ENCODE assay signal across 8 mouse cellular contexts in the genomic region with DNA sequence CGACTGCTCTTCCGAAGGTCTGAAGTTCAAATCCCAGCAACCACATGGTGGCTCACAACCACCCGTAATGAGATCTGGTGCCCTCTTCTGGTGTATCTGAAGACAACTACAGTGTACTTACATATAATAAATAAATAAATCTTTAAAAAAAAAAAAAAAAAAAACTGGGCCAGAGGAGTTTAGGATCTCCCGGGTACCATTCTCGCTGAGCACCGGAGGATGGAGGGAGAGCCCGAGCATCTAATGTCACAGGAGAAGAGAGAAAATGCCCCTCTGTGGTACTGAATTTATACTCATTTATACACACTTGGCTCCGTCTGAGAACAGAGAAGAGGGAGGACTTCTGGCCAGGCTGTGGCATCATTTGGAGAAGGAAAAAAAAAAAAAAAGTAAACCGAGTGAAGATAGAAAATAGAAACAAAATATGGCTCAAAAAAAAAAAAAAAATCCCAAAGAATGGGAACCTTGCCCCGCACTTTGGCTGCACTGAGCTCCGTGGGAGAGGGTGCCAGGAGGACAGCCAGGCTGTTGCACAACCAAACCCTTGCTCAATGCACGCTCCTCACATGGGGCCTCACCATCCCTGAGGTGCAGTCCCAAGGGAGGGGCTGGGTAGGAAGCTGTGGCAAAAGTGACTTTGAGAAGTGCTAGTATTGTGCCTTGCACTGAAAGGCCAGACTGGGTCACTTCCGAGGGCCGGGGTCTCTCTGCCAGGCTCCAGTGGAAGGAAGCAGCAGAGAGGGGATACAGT. TPM values are rescaled to one million over a fixed set of nuclear protein-coding genes. Genes with fewer than 3 reads are reported as not detected.
DNase-seq lines count a peak whose midpoint lies in the region; ATAC-seq and TF ChIP-seq lines count a peak whose summit lies in the region.

No protein-coding gene starts in this region.

- intact Hi-C loops in heart, adult 2 months (cut with DNase I), result no loop called here

- H3K36me3 ChIP-seq in heart, adult 2 months (ENCODE audit: control insufficient read depth, insufficient read depth, low read length), result no peaks in the 10 kb centered on the region
- H3K36me3 ChIP-seq in heart, embryonic 10.5 days, result no peaks in the 10 kb centered on the region
- no peaks in the 10 kb centered on the region for H3K36me3 ChIP-seq in ES-E14 (ENCODE audit: control insufficient read depth, insufficient read depth, low read length, poor library complexity, severe bottlenecking)
- H3K36me3 ChIP-seq in midbrain, embryonic 11.5 days (ENCODE audit: control insufficient read depth, insufficient read depth, low read length), result no peaks in the 10 kb centered on the region
- no peaks in the 10 kb centered on the region for H3K36me3 ChIP-seq in midbrain, embryonic 10.5 days

- in situ Hi-C loops in ES-E14 (cut with MboI; ENCODE audit: low sequenced_read_pairs in 2 of 2, unreplicated experiment in 2 of 2), result no loop called here

- H3K4me3 ChIP-seq in heart, adult 2 months, result no peak overlapping the region
- H3K4me3 ChIP-seq in heart, embryonic 10.5 days, result no peak overlapping the region
- H3K4me3 ChIP-seq in ES-E14 (ENCODE audit: insufficient read depth in 1 of 2, low read depth in 1 of 2, low read length in 2 of 2, poor library complexity in 1 of 2, severe bottlenecking in 1 of 2), result no peak overlapping the region
- H3K4me3 ChIP-seq in midbrain, embryonic 11.5 days (ENCODE audit: low read depth, low read length), result no peak overlapping the region
- H3K4me3 ChIP-seq in midbrain, embryonic 10.5 days, result no peak overlapping the region

- H3K27me3 ChIP-seq in heart, adult 2 months (ENCODE audit: control insufficient read depth, insufficient read depth, low read length), result no peaks in the 10 kb centered on the region; the same call in 1 of the 2 replicates
- H3K27me3 ChIP-seq in heart, embryonic 10.5 days (ENCODE audit: insufficient read depth, poor library complexity, severe bottlenecking), result no peaks in the 10 kb centered on the region; the same call in 1 of the 2 replicates
- H3K27me3 ChIP-seq in midbrain, embryonic 11.5 days (ENCODE audit: control insufficient read depth, insufficient read depth, low read length), result no peaks in the 10 kb centered on the region
- peaks cover 11% of the 10 kb centered on the region; the same call in 1 of the 2 replicates for H3K27me3 ChIP-seq in midbrain, embryonic 10.5 days (ENCODE audit: low read depth, poor library complexity, severe bottlenecking)

- TF ChIP-seq EP300 in heart, adult 2 months (IDR thresholded peaks at IDR 0.05; ENCODE audit: insufficient read depth, low read depth, low read length), result no peak

- TF ChIP-seq CTCF in heart, adult 2 months (IDR thresholded peaks at IDR 0.05), result no peak

- TF ChIP-seq POLR2A in heart, adult 2 months (IDR thresholded peaks at IDR 0.05; ENCODE audit: insufficient read depth, low read depth, low read length), result no peak

- no peak for ATAC-seq in midbrain, embryonic 11.5 days (ENCODE audit: low FRiP score)

- H3K79me2 ChIP-seq in heart, adult 2 months (replicated peaks; ENCODE audit: control insufficient read depth, insufficient read depth, low read length), result no peaks in the 10 kb centered on the region

- no peaks in the 10 kb centered on the region for H3K9me3 ChIP-seq in heart, embryonic 10.5 days
- no peaks in the 10 kb centered on the region for H3K9me3 ChIP-seq in ES-E14 (ENCODE audit: control insufficient read depth, insufficient read depth, low read depth, low read length)
- H3K9me3 ChIP-seq in midbrain, embryonic 11.5 days (ENCODE audit: control insufficient read depth, low read length), result no peaks in the 10 kb centered on the region
- no peaks in the 10 kb centered on the region for H3K9me3 ChIP-seq in midbrain, embryonic 10.5 days (replicated peaks)

- H3K9ac ChIP-seq in heart, adult 2 months (ENCODE audit: low read depth, low read length), result no peak overlapping the region
- no peak overlapping the region for H3K9ac ChIP-seq in ES-E14 (ENCODE audit: insufficient read depth, low read depth, low read length, poor library complexity, severe bottlenecking)
- H3K9ac ChIP-seq in midbrain, embryonic 11.5 days (ENCODE audit: low read length), result no peak overlapping the region

- 75% methylated on average over 14 of the region's 14 CpGs for WGBS in heart, adult 2 months
- 77% methylated on average over 13 of the region's 14 CpGs for WGBS in heart, embryonic 10.5 days
- 73% methylated on average over 11 of the region's 14 CpGs for WGBS in midbrain, embryonic 11.5 days
- WGBS in midbrain, embryonic 10.5 days, result 82% methylated on average over 14 of the region's 14 CpGs

- H3K4me1 ChIP-seq in heart, adult 2 months (ENCODE audit: control insufficient read depth, insufficient read depth, low read length), result peaks cover 3% of the 10 kb centered on the region; the same call in 1 of the 2 replicates
- peaks cover 9% of the 10 kb centered on the region for H3K4me1 ChIP-seq in heart, embryonic 10.5 days
- peaks cover 0 to 6% of the 10 kb centered on the region in 2 experiments; a peak in 1 of 4 replicates for H3K4me1 ChIP-seq in ES-E14 (ENCODE audit: control insufficient read depth in 2 of 2, insufficient read depth in 2 of 2, low read length in 2 of 2, poor library complexity in 1 of 2)
- H3K4me1 ChIP-seq in midbrain, embryonic 11.5 days (ENCODE audit: control insufficient read depth, insufficient read depth, low read length), result peaks cover 11% of the 10 kb centered on the region
- peaks cover 29% of the 10 kb centered on the region for H3K4me1 ChIP-seq in midbrain, embryonic 10.5 days

- no peak overlapping the region for H3K27ac ChIP-seq in heart, adult 2 months
- H3K27ac ChIP-seq in heart, embryonic 10.5 days, result no peak overlapping the region
- no peak overlapping the region for H3K27ac ChIP-seq in ES-E14 (ENCODE audit: insufficient read depth, low read depth, low read length, poor library complexity, severe bottlenecking)
- H3K27ac ChIP-seq in midbrain, embryonic 11.5 days (ENCODE audit: low read depth, low read length), result no peak overlapping the region
- H3K27ac ChIP-seq in midbrain, embryonic 10.5 days (replicated peaks), result no peak overlapping the region

- no peak overlapping the region for H3K4me2 ChIP-seq in midbrain, embryonic 11.5 days

- peak; percentile 62 to 64 for DNase-seq in heart, adult 2 months
- no peak for DNase-seq in heart, embryonic 10.5 days (ENCODE audit: low spot score)
- DNase-seq in ES-E14 (ENCODE audit: low read depth, low spot score), result no peak
- DNase-seq in cerebellum, adult 8-10 months, result peak; percentile 43
- peak; percentile 64 to 89 for DNase-seq in kidney, postnatal 25 days
- peak; percentile 65 for DNase-seq in skeletal muscle tissue, adult 2 months (ENCODE audit: low read depth, low spot score)
- no peak for DNase-seq in midbrain, embryonic 11.5 days (ENCODE audit: low spot score, missing footprints)
- DNase-seq in midbrain, embryonic 10.5 days (ENCODE audit: low spot score), result no peak

TF ChIP-seq in ES-E14, 5 proteins besides CTCF, POLR2A, EP300 and RAD21:
- TF ChIP-seq ZC3H11A (IDR thresholded peaks at IDR 0.05; ENCODE audit: borderline replicate concordance, low read depth, low read length), result no peak
- peak; percentile 74; the same call in 1 of the 2 replicates for TF ChIP-seq ZNF384 (IDR thresholded peaks at IDR 0.05; ENCODE audit: low read depth, low read length)
- no peak for TF ChIP-seq HCFC1 (IDR thresholded peaks at IDR 0.05; ENCODE audit: borderline replicate concordance, insufficient read depth, low read length)
- TF ChIP-seq CHD2 (IDR thresholded peaks at IDR 0.05; ENCODE audit: low read depth, low read length), result no peak

RNA-seq across cellular contexts. Expression of a gene that starts 15.2 kb away (rescaled TPM):
- total RNA-seq in heart, adult 2 months (2021), result 1 to 10 TPM; 3.3 to 3.8 TPM
- polyA plus RNA-seq in heart, adult 2 months (2012; rRNA removed), result 4.8 and 5.3 TPM in 2 replicates
- 24.6 and 27.5 TPM in 2 replicates for polyA plus RNA-seq in heart, embryonic 10.5 days (2016; fragmentation: Nextera tagmentation; extraction: Ambion mirVana)
- 27.1 and 39.9 TPM in 2 replicates for total RNA-seq in ES-E14 (2012; rRNA removed)
- polyA plus RNA-seq in midbrain, embryonic 11.5 days (2014; fragmentation: Nextera tagmentation; extraction: Ambion mirVana), result 53.1 and 57.7 TPM in 2 replicates
- 55.8 and 64.8 TPM in 2 replicates for polyA plus RNA-seq in midbrain, embryonic 10.5 days (2016; fragmentation: Nextera tagmentation; extraction: Ambion mirVana)

Comparison
In these comparisons a context has a peak if more than half of its experiments do, and no peak if none do; other contexts are left out.
1. DNase-seq: peak in heart, adult 2 months (2 of 2), cerebellum, adult 8-10 months (single experiment), kidney, postnatal 25 days (2 of 2) and skeletal muscle tissue, adult 2 months (single experiment); none in heart, embryonic 10.5 days (single experiment), ES-E14 (single experiment), midbrain, embryonic 11.5 days (single experiment) and midbrain, embryonic 10.5 days (single experiment).